Mouse (Mus musculus): ENCODE measurements around the gene Ube2b.

- TF ChIP-seq CTCF (IDR thresholded peaks at IDR 0.05; ENCODE audit: low read depth): no peak
- no peak for TF ChIP-seq EP300 (IDR thresholded peaks at IDR 0.05; ENCODE audit: low read depth)
These were observed 11.0 kb upstream of the Ube2b start for GRCm38 (mm10) chr11:52011541-52011940.
